Mouse (Mus musculus) induced T-regulatory cell, adult 2 months (primary cell): Measurements from ENCODE around the gene Setd7.
"Not testable (repeated sequence)": the region's sequence is repeated elsewhere in the genome, so short reads cannot be mapped to it uniquely, and the experiment has no call there.

Experiments used
- DNase-seq: peaks from one replicate; pipeline ENCODE4 v3.0.0-alpha.2; 2012; ENCODE audit warnings: low read depth

Gene Setd7

GRCm38 (mm10) chr3:51560511-51561108 is at the start of gene Setd7:
Gene Setd7 (minus strand): TSS chr3:51560879.
- peak; percentile 85 for DNase-seq

- no peak for DNase-seq
These were observed 43.8 kb upstream of the Setd7 start for GRCm38 (mm10) chr3:51604489-51604888.

GRCm38 (mm10) chr3:51603705-51604291 is 43.1 kb upstream of the Setd7 start:
- DNase-seq, result peak; percentile 32

- no peak for DNase-seq
These were observed 40.8 kb upstream of the Setd7 start for GRCm38 (mm10) chr3:51601461-51601860.

GRCm38 (mm10) chr3:51600728-51601127 is 40.0 kb upstream of the Setd7 start:
- no peak for DNase-seq

GRCm38 (mm10) chr3:51599057-51599630 is 38.5 kb upstream of the Setd7 start:
- DNase-seq, result no peak

- DNase-seq, result no peak
These were observed 35.9 kb upstream of the Setd7 start for GRCm38 (mm10) chr3:51596538-51596937.

GRCm38 (mm10) chr3:51593506-51593905 is 32.8 kb upstream of the Setd7 start:
- no peak for DNase-seq

GRCm38 (mm10) chr3:51591591-51591990 is 30.9 kb upstream of the Setd7 start:
- DNase-seq, result no peak

- DNase-seq, result no peak
These were observed 29.7 kb upstream of the Setd7 start for GRCm38 (mm10) chr3:51590207-51590892.

- peak; percentile 23 for DNase-seq
These were observed 27.1 kb upstream of the Setd7 start for GRCm38 (mm10) chr3:51587697-51588262.

GRCm38 (mm10) chr3:51583574-51584391 is 23.1 kb upstream of the Setd7 start:
- peak; percentile 83 for DNase-seq

- DNase-seq, result not testable (repeated sequence)
These were observed 18.6 kb upstream of the Setd7 start for GRCm38 (mm10) chr3:51579243-51579642.

- no peak for DNase-seq
These were observed 17.4 kb upstream of the Setd7 start for GRCm38 (mm10) chr3:51577816-51578749.

- no peak for DNase-seq
These were observed 16.7 kb upstream of the Setd7 start for GRCm38 (mm10) chr3:51577359-51577758.

GRCm38 (mm10) chr3:51573915-51574314 is 13.2 kb upstream of the Setd7 start:
- no peak for DNase-seq

GRCm38 (mm10) chr3:51570200-51570599 is 9.5 kb upstream of the Setd7 start:
- DNase-seq, result no peak

- DNase-seq, result no peak
These were observed 1.3 kb upstream of the Setd7 start for GRCm38 (mm10) chr3:51561993-51562385.

- peak; percentile 87 for DNase-seq
These were observed 672 bp upstream of the Setd7 start for GRCm38 (mm10) chr3:51561109-51561992.
